Mouse (Mus musculus) intestine, postnatal 0 days (tissue): ENCODE data around the gene Tpte. TPM values are rescaled to one million over a fixed set of nuclear protein-coding genes. Genes with fewer than 3 reads are reported as not detected.
"Not testable (repeated sequence)": the region's sequence is repeated elsewhere in the genome, so short reads cannot be mapped to it uniquely, and the experiment has no call there.

Experiments
- ATAC-seq: fragments of 200-750 bp; cut with Nextera tagmentation; 2 replicates; pipeline ENCODE4 v1.8.0; 2017; ENCODE audit warnings: mild to moderate bottlenecking, moderate TSS enrichment, moderate library complexity
- H3K27ac ChIP-seq: fragments of 300-500 bp; sonication (generic); 2 replicates; pipeline ENCODE4 v1.5.1; 2014; ENCODE audit warnings: mild to moderate bottlenecking, low read depth, low read length, moderate library complexity
- H3K27me3 ChIP-seq: fragments of 300-500 bp; sonication (generic); replicated peaks from 2 replicates; pipeline ENCODE4 v1.6.1; 2014; ENCODE audit warnings: low read length, mixed read lengths; ENCODE audit not compliant: control insufficient read depth, insufficient read depth
- H3K36me3 ChIP-seq: fragments of 300-500 bp; sonication (generic); 2 replicates; pipeline ENCODE4 v1.6.1; 2014; ENCODE audit warnings: mild to moderate bottlenecking, moderate library complexity; ENCODE audit not compliant: control insufficient read depth, insufficient read depth
- H3K4me1 ChIP-seq: fragments of 300-500 bp; sonication (generic); replicated peaks from 2 replicates; pipeline ENCODE4 v1.6.1; 2014; ENCODE audit warnings: antibody characterized with exemption, low read length, mixed read lengths; ENCODE audit not compliant: control insufficient read depth, insufficient read depth
- H3K4me2 ChIP-seq: fragments of 300-500 bp; sonication (generic); replicated peaks from 2 replicates; pipeline ENCODE4 v1.6.1; 2014; ENCODE audit warnings: low read depth, mild to moderate bottlenecking, moderate library complexity
- H3K4me3 ChIP-seq: fragments of 300-500 bp; sonication (generic); 2 replicates; pipeline ENCODE4 v1.5.1; 2014; ENCODE audit warnings: low read depth, low read length
- H3K9ac ChIP-seq: fragments of 300-500 bp; sonication (generic); 2 replicates; pipeline ENCODE4 v1.6.1; 2014; ENCODE audit warnings: mild to moderate bottlenecking, low read depth, low read length
- H3K9me3 ChIP-seq: fragments of 300-500 bp; sonication (generic); 2 replicates; pipeline ENCODE4 v1.6.1; 2016; ENCODE audit warnings: mixed run types; ENCODE audit not compliant: control insufficient read depth
- CTCF ChIP-seq: sonication (generic); IDR thresholded peaks from 2 replicates; pipeline ENCODE4 v1.5.1; 2016; ENCODE audit warnings: low read depth, mild to moderate bottlenecking, control low read depth, antibody characterized with exemption, moderate library complexity
- WGBS: fragments of 180-500 bp; shearing (Covaris S2); extraction: QIAGEN DNeasy Blood & Tissue Kit; methylation state at CpG from one replicate; pipeline ENCODE4 v1.1.7; 2014; 5-methylcytosine and 5-hydroxymethylcytosine counted together
- polyA plus RNA-seq: library from polyadenylated mRNA; unstranded; fragments of >200 nt; fragmentation: Nextera tagmentation; extraction: Ambion mirVana; gene quantifications from 2 replicates; pipeline ENCODE4 v1.2.1, GENCODE M21; 2015

Tpte gene
- polyA plus RNA-seq, 1 experiment from 2014 or later, result 0.04 TPM

DNA sequence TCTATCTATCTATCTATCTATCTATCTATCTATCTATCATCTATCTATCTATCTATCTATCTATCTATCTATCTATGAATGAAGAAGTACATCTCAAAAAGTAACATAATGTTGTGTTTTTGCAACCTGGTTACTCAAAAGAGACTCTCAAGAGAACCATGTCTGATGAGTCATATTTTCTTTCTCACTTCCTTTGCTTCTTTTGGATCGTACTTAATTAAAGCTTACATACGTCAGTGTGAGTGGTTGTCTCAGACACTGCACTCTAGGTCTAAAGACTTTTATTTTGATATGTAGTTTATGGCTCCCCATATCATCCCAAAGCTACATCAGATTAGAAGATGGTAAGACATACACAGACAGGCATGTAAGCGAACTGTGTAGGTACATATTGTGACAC is 10.1 kb upstream of the Tpte start:
- H3K27ac ChIP-seq, result no peak overlapping the region
- no peak overlapping the region for H3K9ac ChIP-seq
- H3K27me3 ChIP-seq, result no peaks in the 10 kb centered on the region
- H3K9me3 ChIP-seq, result no peaks in the 10 kb centered on the region
- ATAC-seq, result no peak
- H3K4me1 ChIP-seq, result no peaks in the 10 kb centered on the region
- whole genome bisulfite sequencing, result 74% methylated on average over 3 of the region's 3 CpGs
- no peak for TF ChIP-seq CTCF
- no peak overlapping the region for H3K4me2 ChIP-seq
- no peaks in the 10 kb centered on the region for H3K36me3 ChIP-seq
- no peak overlapping the region for H3K4me3 ChIP-seq

DNA sequence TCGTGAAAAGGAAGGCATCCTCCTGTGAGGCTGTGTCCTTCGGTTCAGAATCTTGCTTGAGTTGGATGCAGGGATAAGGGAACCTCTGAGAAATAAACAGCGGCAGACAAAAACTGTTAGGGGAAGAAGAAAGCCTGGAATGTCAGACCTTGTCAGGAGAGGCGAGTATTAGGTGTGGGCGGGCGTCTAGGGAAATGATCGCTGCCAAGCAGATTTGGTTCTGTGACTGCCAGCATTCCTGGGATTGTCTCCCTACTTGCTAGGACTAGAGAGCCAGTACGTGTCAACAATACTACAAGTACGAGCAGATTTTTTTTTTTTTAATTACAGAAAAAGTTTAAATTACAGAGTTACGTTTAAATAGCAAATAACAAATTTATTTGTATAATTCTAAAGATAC is 8.6 kb upstream of the Tpte start:
- no peaks in the 10 kb centered on the region for H3K4me1 ChIP-seq
- WGBS, result 63% methylated on average over 10 of the region's 10 CpGs
- H3K9me3 ChIP-seq, result no peaks in the 10 kb centered on the region
- ATAC-seq, result no peak
- H3K27me3 ChIP-seq, result no peaks in the 10 kb centered on the region
- no peak overlapping the region for H3K4me2 ChIP-seq
- no peak overlapping the region for H3K27ac ChIP-seq
- H3K9ac ChIP-seq, result no peak overlapping the region
- no peaks in the 10 kb centered on the region for H3K36me3 ChIP-seq
- no peak overlapping the region for H3K4me3 ChIP-seq
- no peak for TF ChIP-seq CTCF

- Histone ChIP-seq H3K9me3 (no peaks in the 10 kb centered on the region), H3K4me2 (no peak overlapping the region), H3K9ac (no peak overlapping the region), H3K36me3 (no peaks in the 10 kb centered on the region), H3K4me1 (no peaks in the 10 kb centered on the region), H3K4me3 (no peak overlapping the region), H3K27me3 (no peaks in the 10 kb centered on the region), H3K27ac (no peak overlapping the region)
- no peak for TF ChIP-seq CTCF
- ATAC-seq, result no peak
- WGBS, result 65% methylated on average over 2 of the region's 2 CpGs
Measured at GRCm38 (mm10) chr8:22302326-22302725, 19.1 kb downstream of the Tpte start.

DNA sequence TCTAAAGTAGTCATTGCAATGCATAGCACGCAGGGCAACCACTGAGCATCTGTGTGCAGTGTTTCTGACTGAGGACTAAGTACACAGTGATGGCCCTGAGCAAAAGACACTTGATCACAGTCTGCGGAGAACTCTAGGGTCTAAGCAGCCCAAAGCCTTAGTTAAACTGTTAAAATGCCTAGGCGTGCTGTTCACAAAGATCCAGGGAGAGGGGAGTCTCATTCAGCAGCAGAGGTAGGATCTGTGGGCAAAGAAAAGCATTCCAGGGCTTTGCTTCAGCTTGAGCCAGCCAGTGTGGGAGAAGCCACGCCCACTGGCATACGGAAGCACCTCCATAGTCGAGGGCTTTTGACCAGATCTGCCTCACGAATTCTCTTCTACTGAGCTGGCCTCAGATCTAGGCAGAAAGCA is 19.7 kb downstream of the Tpte start:
- 20% methylated on average over 7 of the region's 7 CpGs for WGBS
- no peak for ATAC-seq
- Histone ChIP-seq H3K27ac (no peak overlapping the region), H3K4me3 (no peak overlapping the region), H3K4me1 (no peaks in the 10 kb centered on the region), H3K9me3 (no peaks in the 10 kb centered on the region), H3K36me3 (no peaks in the 10 kb centered on the region), H3K9ac (no peak overlapping the region), H3K4me2 (peak overlapping the region; percentile 54), H3K27me3 (no peaks in the 10 kb centered on the region)
- TF ChIP-seq CTCF, result no peak

GRCm38 (mm10) chr8:22304045-22304444 is 20.8 kb downstream of the Tpte start:
- H3K36me3 ChIP-seq, H3K9me3 ChIP-seq, ATAC-seq, H3K9ac ChIP-seq, H3K4me3 ChIP-seq, H3K4me1 ChIP-seq, H3K27ac ChIP-seq, H3K27me3 ChIP-seq, H3K4me2 ChIP-seq: not testable (repeated sequence)
- 88% methylated on average over 8 of the region's 9 CpGs for WGBS

- Histone ChIP-seq H3K9ac (no peak overlapping the region), H3K4me1 (no peaks in the 10 kb centered on the region), H3K9me3 (no peaks in the 10 kb centered on the region), H3K4me2 (no peak overlapping the region), H3K27me3 (no peaks in the 10 kb centered on the region), H3K27ac (no peak overlapping the region), H3K4me3 (no peak overlapping the region), H3K36me3 (no peaks in the 10 kb centered on the region)
- 67% methylated on average over 10 of the region's 10 CpGs for WGBS
- ATAC-seq, result no peak
- TF ChIP-seq CTCF, result no peak
Measured at GRCm38 (mm10) chr8:22306999-22307398, 23.8 kb downstream of the Tpte start.

DNA sequence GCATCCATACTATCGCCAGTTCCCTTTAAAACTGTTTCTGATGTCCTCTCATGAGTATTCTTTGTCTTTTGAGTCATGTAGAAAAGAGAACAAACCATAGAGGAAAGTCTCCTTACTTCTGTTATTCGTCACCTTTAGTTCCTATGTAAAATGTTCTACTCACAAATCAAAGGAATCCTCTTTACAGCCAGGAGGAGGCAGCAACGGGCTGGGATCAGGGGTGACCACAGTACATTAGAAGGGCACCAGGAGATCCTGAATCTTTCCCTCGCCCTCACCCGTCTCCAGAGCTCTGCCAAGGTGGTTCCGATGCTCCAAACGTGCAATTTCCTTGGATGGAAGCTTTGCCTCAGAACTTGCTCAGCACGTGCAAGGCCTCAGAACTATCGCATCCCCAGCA is 28.2 kb downstream of the Tpte start:
- ATAC-seq, result no peak

More for the DNA sequence above, 28.2 kb downstream of the Tpte start:
- Histone ChIP-seq H3K27ac (no peak overlapping the region), H3K9me3 (no peaks in the 10 kb centered on the region), H3K4me2 (no peak overlapping the region), H3K36me3 (no peaks in the 10 kb centered on the region), H3K9ac (no peak overlapping the region), H3K4me1 (no peaks in the 10 kb centered on the region), H3K27me3 (no peaks in the 10 kb centered on the region), H3K4me3 (no peak overlapping the region)
- WGBS, result 67% methylated on average over 9 of the region's 9 CpGs
- TF ChIP-seq CTCF, result peak; percentile 69
